Mouse (Mus musculus) stomach, postnatal 0 days (tissue): ENCODE data around the gene Ano8.

ENCODE experiments used
- CTCF ChIP-seq: IDR thresholded peaks from 2 replicates; pipeline ENCODE4 v1.5.1; 2016; ENCODE audit warnings: antibody characterized with exemption, low read depth, mild to moderate bottlenecking, moderate library complexity
- EP300 ChIP-seq: optimal IDR thresholded peaks from 2 replicates; pipeline ENCODE3; 2016; ENCODE audit warnings: antibody characterized with exemption

DNA sequence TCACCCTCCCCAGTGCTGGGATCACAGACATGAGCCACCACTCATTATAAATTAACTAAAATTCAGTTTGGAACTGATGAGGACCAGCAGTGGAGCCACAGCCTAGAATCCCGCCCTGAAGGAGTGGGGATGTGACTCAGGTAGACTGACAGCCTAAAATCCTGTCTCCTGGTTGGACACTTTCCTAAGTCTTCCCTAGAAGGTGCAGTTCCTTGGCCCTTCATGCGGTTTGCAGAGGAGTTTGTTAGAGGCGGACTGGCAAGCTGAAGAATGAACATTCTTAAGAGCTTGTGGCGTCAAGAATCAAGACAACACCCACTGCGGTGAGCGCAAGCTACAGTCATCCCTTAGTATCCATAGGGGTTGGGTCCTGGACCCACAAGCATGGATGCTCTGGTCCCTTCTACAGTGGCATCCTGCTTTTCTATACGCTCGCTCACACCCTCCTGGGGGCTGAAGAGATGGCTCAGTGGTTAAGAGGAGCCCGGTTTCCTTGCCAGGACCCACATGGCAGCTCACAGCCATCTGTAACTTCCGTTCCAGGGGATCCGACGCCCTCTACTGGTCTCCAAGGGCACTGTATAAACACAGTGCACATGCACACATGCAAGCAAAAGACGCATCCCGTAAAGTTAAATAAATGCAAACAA is 8.4 kb downstream of the Ano8 start:
- peak; percentile 68 for TF ChIP-seq CTCF
- TF ChIP-seq EP300: no peak
